Mouse (Mus musculus) liver, postnatal 0 days (tissue): ENCODE data around the gene Cemip2. TPM values are rescaled to one million over a fixed set of nuclear protein-coding genes. Genes with fewer than 3 reads are reported as not detected.

ENCODE experiments used
- ATAC-seq: fragments of 200-750 bp; cut with Nextera tagmentation; 2 replicates; pipeline ENCODE4 v1.8.0; 2017; ENCODE audit warnings: mild to moderate bottlenecking, moderate library complexity
- DNase-seq: peaks from one replicate; pipeline ENCODE4 v3.0.0-alpha.2; 2016
- H3K27ac ChIP-seq: fragments of 300-500 bp; sonication (generic); 2 replicates; pipeline ENCODE4 v1.5.1; 2014; ENCODE audit warnings: antibody characterized with exemption, moderate library complexity, mild to moderate bottlenecking, low read depth
- H3K27me3 ChIP-seq: fragments of 300-500 bp; sonication (generic); 2 replicates; pipeline ENCODE4 v1.6.1; 2014; ENCODE audit warnings: low read length, control low read depth, mixed read lengths; ENCODE audit not compliant: insufficient read depth
- H3K36me3 ChIP-seq: fragments of 300-500 bp; sonication (generic); replicated peaks from 2 replicates; pipeline ENCODE4 v1.6.1; 2014; ENCODE audit warnings: mild to moderate bottlenecking, control low read depth, low read length, moderate library complexity, mixed read lengths; ENCODE audit not compliant: insufficient read depth
- H3K4me1 ChIP-seq: fragments of 300-500 bp; sonication (generic); 2 replicates; pipeline ENCODE4 v1.6.1; 2014; ENCODE audit warnings: antibody characterized with exemption, mild to moderate bottlenecking, control low read depth; ENCODE audit not compliant: insufficient read depth
- H3K4me2 ChIP-seq: fragments of 300-500 bp; sonication (generic); 2 replicates; pipeline ENCODE4 v1.6.1; 2014; ENCODE audit warnings: low read depth, mild to moderate bottlenecking, low read length, moderate library complexity, mixed read lengths
- H3K4me3 ChIP-seq: fragments of 300-500 bp; sonication (generic); 2 replicates; pipeline ENCODE4 v1.5.1; 2014; ENCODE audit warnings: low read depth, low read length
- H3K9ac ChIP-seq: fragments of 300-500 bp; sonication (generic); replicated peaks from 2 replicates; pipeline ENCODE4 v1.6.1; 2014; ENCODE audit warnings: mild to moderate bottlenecking, moderate library complexity
- H3K9me3 ChIP-seq: fragments of 300-500 bp; sonication (generic); 2 replicates; pipeline ENCODE4 v1.6.1; 2016; ENCODE audit warnings: mild to moderate bottlenecking, control low read depth, low read length, mixed read lengths
- CTCF ChIP-seq: sonication (generic); IDR thresholded peaks from 2 replicates; pipeline ENCODE4 v1.5.1; 2016; ENCODE audit warnings: antibody characterized with exemption, low read depth
- EP300 ChIP-seq: IDR thresholded peaks from 2 replicates; pipeline ENCODE4 v1.6.1; 2016; ENCODE audit warnings: antibody characterized with exemption, low read depth, mild to moderate bottlenecking
- WGBS: fragments of 180-500 bp; shearing (Covaris S2); extraction: QIAGEN DNeasy Blood & Tissue Kit; methylation state at CpG from one replicate; pipeline ENCODE4 v1.1.7; 2014; ENCODE audit not compliant: insufficient replicate concordance; 5-methylcytosine and 5-hydroxymethylcytosine counted together
- polyA plus RNA-seq: library from polyadenylated mRNA; unstranded; fragments of >200 nt; fragmentation: Nextera tagmentation; extraction: Ambion mirVana; gene quantifications from 2 replicates; pipeline ENCODE4 v1.2.1, GENCODE M21; 2015

Cemip2 gene
- polyA plus RNA-seq, 1 experiment from 2014 or later: 6.6 TPM

DNA sequence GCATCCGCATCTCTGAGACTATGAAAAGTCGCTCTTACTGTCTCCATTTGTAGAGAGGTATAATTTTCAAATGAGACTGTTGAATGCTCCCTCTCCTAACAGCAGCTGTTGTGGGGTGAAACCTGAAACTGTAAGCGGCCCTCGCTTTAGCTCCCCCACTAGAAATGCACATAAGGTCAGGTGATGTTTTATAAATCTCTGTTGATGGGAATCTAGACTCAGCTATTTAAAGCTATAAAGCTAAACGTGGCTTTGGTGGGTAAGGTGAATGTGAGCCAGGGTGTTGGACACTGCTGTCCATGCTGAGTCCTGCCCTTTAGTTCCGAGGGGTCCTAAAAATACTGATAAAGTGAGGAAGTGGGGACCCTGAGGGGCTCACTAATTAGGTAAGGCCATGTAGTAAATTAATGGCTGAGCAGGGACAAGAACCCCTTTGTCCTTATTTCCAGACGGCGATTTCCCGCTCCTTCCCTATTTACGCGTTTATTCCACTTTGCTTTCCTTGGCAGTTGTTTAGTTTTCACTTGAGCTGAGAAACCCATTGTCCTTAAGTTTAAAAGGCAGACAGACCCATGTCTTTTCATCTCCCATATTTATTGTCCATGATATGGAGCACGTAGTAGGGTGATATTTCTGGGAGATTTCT lies 3.8 kb downstream of the Cemip2 start:
- Histone ChIP-seq H3K27ac (no peak overlapping the region), H3K9me3 (no peaks in the 10 kb centered on the region), H3K4me2 (peak overlapping the region; percentile 81), H3K36me3 (0 out of 2 replicates have a peak, but pooled peaks cover 4% of the 10 kb centered on the region), H3K9ac (no peak overlapping the region), H3K27me3 (no peaks in the 10 kb centered on the region), H3K4me3 (peak overlapping the region; percentile 92; the same call in 1 of the 2 replicates), H3K4me1 (peaks cover 39% of the 10 kb centered on the region)
- ATAC-seq (no peak), DNase-seq (no peak)
- no peak for TF ChIP-seq EP300
- no peak for TF ChIP-seq CTCF
- WGBS: 79% methylated on average over 12 of the region's 12 CpGs

DNA sequence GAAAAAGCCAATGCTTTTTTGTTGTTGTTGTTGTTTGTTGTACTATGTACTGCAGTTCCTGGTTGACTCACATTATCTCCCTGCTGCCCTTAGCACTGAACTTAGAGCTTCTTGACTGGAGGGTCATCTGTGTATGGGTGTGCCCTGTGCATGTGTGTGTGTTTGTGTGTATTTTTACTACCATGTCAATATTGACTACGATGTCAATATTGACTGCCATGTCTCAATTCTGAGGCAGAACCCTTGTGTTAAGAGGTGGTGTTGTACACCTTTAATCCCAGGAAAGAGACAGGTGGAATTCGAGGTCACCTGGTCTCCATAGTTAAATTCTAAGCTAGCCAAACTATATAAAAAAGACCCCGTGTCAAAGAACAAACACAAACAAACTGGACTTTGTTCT lies 5.6 kb downstream of the Cemip2 start:
- WGBS: 45% methylated on average over 3 of the region's 3 CpGs

DNA sequence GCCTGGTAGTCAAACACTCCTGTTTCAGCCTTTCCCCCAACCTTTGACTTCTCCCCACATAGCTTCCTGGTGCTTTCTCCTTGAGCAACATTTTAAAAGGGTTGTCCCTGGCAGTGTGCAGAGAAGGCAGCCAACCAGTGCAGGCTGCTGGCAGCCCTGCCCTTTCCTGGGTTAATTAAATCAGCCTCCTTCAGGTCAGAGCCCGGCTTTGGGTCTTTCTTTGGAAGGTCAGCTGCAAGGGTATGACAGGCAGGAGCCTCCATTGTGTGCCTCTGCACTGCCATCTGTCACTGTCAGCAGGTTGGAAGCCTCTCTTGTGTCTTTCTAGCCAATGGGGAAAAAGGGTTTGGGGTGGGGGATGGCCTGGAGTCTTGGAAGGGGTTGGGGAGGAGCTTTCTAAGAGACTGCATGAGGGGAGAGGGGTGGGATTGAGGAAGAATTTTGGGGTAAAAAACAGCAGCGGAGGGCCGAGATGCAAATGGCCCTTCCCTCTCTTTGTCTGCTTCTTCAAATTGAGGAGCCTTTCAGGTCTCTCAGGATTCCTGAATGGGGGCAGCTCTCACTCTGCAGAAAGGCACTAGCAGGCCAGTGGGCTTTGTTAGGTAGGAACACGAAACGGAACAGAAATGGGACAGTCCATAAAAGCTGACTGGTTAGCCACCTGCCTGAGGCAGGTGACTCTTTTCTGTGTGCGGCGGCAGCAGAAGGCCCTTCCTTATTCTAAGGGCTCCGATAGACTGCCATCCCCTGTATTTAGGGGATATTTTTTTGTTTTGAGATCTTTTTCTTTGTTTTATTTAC lies 6.4 kb downstream of the Cemip2 start:
- DNase-seq (peak; percentile 26), ATAC-seq (peak; percentile 83)
- Histone ChIP-seq H3K9ac (0 out of 2 replicates have a peak overlapping the region, but pooled peaks have one; percentile 41), H3K4me1 (peaks cover 33% of the 10 kb centered on the region), H3K9me3 (no peaks in the 10 kb centered on the region), H3K27me3 (no peaks in the 10 kb centered on the region), H3K4me2 (peak overlapping the region; percentile 58), H3K36me3 (0 out of 2 replicates have a peak, but pooled peaks cover 4% of the 10 kb centered on the region), H3K27ac (peak overlapping the region; percentile 81), H3K4me3 (no peak overlapping the region)
- TF ChIP-seq CTCF (no peak), EP300 (no peak)
- WGBS: 46% methylated on average over 8 of the region's 8 CpGs

More for the DNA sequence above, 5.6 kb downstream of the Cemip2 start:
- Histone ChIP-seq H3K36me3 (0 out of 2 replicates have a peak, but pooled peaks cover 4% of the 10 kb centered on the region), H3K4me1 (peaks cover 37% of the 10 kb centered on the region), H3K9ac (no peak overlapping the region), H3K9me3 (no peaks in the 10 kb centered on the region), H3K27ac (peak overlapping the region; percentile 81), H3K27me3 (no peaks in the 10 kb centered on the region), H3K4me2 (peak overlapping the region; percentile 58; the same call in 1 of the 2 replicates), H3K4me3 (no peak overlapping the region)
- DNase-seq (no peak), ATAC-seq (peak; percentile 84)
- TF ChIP-seq CTCF: no peak
- peak; percentile 7 for TF ChIP-seq EP300

DNA sequence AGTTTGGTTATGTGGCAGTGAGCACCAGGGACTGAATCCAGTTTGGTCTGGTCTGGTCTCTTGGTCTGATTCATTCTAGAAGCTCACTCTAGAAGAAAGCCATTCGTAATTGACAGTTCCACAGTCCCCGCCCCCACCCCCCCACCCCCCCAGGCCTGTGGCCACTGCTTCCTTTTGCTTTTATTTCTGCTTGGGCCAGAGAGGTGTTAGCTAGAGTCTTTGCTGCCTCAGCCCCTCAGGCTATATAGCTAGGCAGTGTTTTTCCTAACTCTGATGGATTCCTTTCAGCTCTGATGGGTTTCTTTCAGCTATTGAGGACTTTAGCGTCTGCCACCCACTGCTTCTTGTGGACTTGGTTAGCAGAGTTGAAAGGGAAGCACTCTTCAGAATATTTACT lies 7.0 kb downstream of the Cemip2 start:
- Histone ChIP-seq H3K27me3 (no peaks in the 10 kb centered on the region), H3K4me1 (peaks cover 30% of the 10 kb centered on the region), H3K9me3 (no peaks in the 10 kb centered on the region), H3K4me3 (no peak overlapping the region), H3K4me2 (peak overlapping the region; percentile 58), H3K36me3 (0 out of 2 replicates have a peak, but pooled peaks cover 4% of the 10 kb centered on the region), H3K9ac (no peak overlapping the region; the same call in 1 of the 2 replicates), H3K27ac (peak overlapping the region; percentile 81)
- 15% methylated on average over 3 of the region's 3 CpGs for WGBS
- TF ChIP-seq CTCF (no peak), EP300 (no peak)
- ATAC-seq (no peak), DNase-seq (peak; percentile 34)

DNA sequence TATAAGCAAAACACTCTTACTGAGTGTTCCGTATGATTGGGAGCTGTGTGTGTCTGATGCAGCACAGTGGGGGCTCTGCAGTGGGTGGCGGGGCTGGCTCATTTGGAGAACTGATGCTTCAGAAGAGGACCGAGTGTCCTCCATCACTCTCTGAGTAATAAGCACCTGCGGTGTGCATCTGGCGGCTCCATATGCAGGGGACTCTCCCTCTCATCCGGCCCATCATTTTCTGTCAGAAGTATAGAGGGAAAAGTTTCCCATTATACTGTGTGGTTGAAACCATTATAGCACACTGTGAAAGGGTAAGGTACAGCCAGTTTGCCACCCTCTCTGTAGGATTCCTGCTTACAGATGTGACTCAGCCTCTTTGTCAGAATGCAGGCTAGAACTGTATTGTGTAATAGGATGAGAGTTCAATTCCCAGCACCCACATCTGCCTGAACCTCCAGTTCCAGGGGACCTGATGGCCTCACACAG lies 8.9 kb downstream of the Cemip2 start:
- Histone ChIP-seq H3K36me3 (no peaks in the 10 kb centered on the region), H3K27me3 (no peaks in the 10 kb centered on the region), H3K9me3 (no peaks in the 10 kb centered on the region), H3K9ac (no peak overlapping the region), H3K27ac (no peak overlapping the region), H3K4me2 (no peak overlapping the region), H3K4me3 (no peak overlapping the region), H3K4me1 (peaks cover 20% of the 10 kb centered on the region)
- 82% methylated on average over 6 of the region's 6 CpGs for WGBS
- peak; percentile 53 for ATAC-seq
- TF ChIP-seq CTCF: no peak
- peak; percentile 27; the same call in 1 of the 2 replicates for TF ChIP-seq EP300
- DNase-seq: no peak

DNA sequence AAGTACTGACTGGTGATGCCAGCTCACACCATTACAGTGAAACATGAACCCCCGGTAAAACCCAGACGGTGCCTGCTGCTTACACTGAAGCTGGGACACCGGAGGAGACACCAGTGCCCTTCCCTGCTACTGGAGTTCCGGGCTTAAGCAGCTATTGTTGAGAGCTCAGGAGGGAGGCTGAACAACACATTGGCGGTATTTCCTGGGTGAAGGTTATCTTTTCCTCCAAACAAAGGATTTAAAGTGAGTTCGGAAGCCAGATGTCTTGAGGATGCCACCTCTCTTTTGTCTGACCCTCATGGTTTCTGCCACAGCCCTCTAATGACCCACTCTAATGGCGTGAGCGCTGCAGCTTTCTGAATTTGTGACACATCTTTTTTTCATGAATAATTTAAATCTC lies 10.9 kb downstream of the Cemip2 start:
- H3K36me3 ChIP-seq: peaks cover 12% of the 10 kb centered on the region
- WGBS: 69% methylated on average over 8 of the region's 8 CpGs
- H3K4me2 ChIP-seq: no peak overlapping the region
- H3K27ac ChIP-seq: no peak overlapping the region
- TF ChIP-seq EP300 (no peak), CTCF (no peak)
- peaks cover 15% of the 10 kb centered on the region for H3K4me1 ChIP-seq
- no peak overlapping the region for H3K4me3 ChIP-seq
- no peak overlapping the region for H3K9ac ChIP-seq
- ATAC-seq (no peak), DNase-seq (no peak)
- H3K9me3 ChIP-seq: no peaks in the 10 kb centered on the region
- H3K27me3 ChIP-seq: no peaks in the 10 kb centered on the region
